16 mouse cellular contexts compared by ENCODE assay signal in the genomic region with DNA sequence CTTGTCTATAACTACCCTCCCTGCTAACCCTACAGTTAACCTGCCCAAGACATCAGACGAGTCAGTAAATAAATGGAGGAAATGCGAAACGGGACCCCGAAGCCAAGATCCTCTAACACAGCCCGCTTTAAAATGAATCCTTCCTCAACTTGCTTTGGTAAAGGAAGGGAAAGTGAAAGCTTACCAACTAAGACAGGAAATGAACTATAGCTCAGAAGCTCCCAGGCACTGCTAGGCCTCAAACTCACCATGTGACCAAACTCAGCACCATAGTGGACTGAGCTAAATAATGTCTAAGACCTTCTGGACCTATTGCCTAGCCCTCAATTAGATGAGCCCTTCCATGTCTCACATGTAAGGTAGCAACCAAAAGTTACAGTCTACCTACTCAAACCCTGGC.
A peak's percentile ranks its signal among the peaks of the same experiment; 100 is the strongest.
DNase-seq lines count a peak whose midpoint lies in the region; ATAC-seq lines count a peak whose summit lies in the region.
"Had no signal": no experiment of that assay in that cellular context is flagged by ENCODE, and none has a peak within 500 bp of the region (broad histone marks: within the 10 kb centered on the region; RNA-seq: fewer than 3 reads in every experiment).

No protein-coding gene starts in this region.

- H3K4me1 ChIP-seq in heart, embryonic 11.5 days (ENCODE audit: control insufficient read depth, insufficient read depth, low read length), result peaks cover 15% of the 10 kb centered on the region
- peaks cover 8% of the 10 kb centered on the region for H3K4me1 ChIP-seq in hindbrain, embryonic 13.5 days (replicated peaks)

- H3K36me3 ChIP-seq in heart, embryonic 11.5 days (ENCODE audit: control insufficient read depth, insufficient read depth, low read length), result no peaks in the 10 kb centered on the region
- no peaks in the 10 kb centered on the region for H3K36me3 ChIP-seq in hindbrain, embryonic 13.5 days
- H3K36me3 ChIP-seq: embryonic facial prominence, embryonic 15.5 days; forebrain, embryonic 12.5 days; neural tube, embryonic 15.5 days had no signal

- no peak overlapping the region for H3K4me2 ChIP-seq in heart, embryonic 11.5 days
- no peak overlapping the region for H3K4me2 ChIP-seq in hindbrain, embryonic 13.5 days
- H3K4me2 ChIP-seq: embryonic facial prominence, embryonic 15.5 days; forebrain, embryonic 12.5 days; neural tube, embryonic 15.5 days had no signal

- H3K9me3 ChIP-seq in heart, embryonic 11.5 days (replicated peaks; ENCODE audit: control insufficient read depth, low read length), result no peaks in the 10 kb centered on the region
- H3K9me3 ChIP-seq in hindbrain, embryonic 13.5 days, result peaks cover 3% of the 10 kb centered on the region; the same call in 1 of the 2 replicates
- H3K9me3 ChIP-seq: embryonic facial prominence, embryonic 15.5 days; forebrain, embryonic 12.5 days; neural tube, embryonic 15.5 days had no signal

- H3K4me3 ChIP-seq in heart, embryonic 11.5 days (ENCODE audit: low read depth, low read length), result no peak overlapping the region
- H3K4me3 ChIP-seq in hindbrain, embryonic 13.5 days, result no peak overlapping the region
- H3K4me3 ChIP-seq: embryonic facial prominence, embryonic 15.5 days; forebrain, embryonic 12.5 days; neural tube, embryonic 15.5 days had no signal

- no peaks in the 10 kb centered on the region; the same call in 1 of the 2 replicates for H3K27me3 ChIP-seq in heart, embryonic 11.5 days (ENCODE audit: control insufficient read depth, insufficient read depth, low read length)
- no peaks in the 10 kb centered on the region for H3K27me3 ChIP-seq in hindbrain, embryonic 13.5 days
- H3K27me3 ChIP-seq: neural tube, embryonic 15.5 days had no signal

- WGBS in heart, embryonic 11.5 days (ENCODE audit: insufficient replicate concordance), result 59% methylated on average over 5 of the region's 5 CpGs
- WGBS in hindbrain, embryonic 13.5 days, result 92% methylated on average over 5 of the region's 5 CpGs

- no peak for DNase-seq in heart, adult 8-10 months (ENCODE audit: low spot score)
- peak; percentile 21 for DNase-seq in thymus, postnatal 0 days (ENCODE audit: low spot score)
- no peak for DNase-seq in thymus, postnatal 36 days
- no peak for DNase-seq in ovary, adult 18-20 months (ENCODE audit: low spot score)
- no peak for DNase-seq in retina, postnatal 1 day
- DNase-seq: cerebellum, adult 11-12 months; kidney, adult 11 months; kidney, postnatal 14 days; left cerebral cortex, postnatal 4 days; lung, postnatal 4 days had no signal

- ATAC-seq in heart, embryonic 11.5 days (replicated peaks; ENCODE audit: insufficient number of reproducible peaks, low FRiP score, low TSS enrichment), result no peak
- ATAC-seq in megakaryocyte, adult 5-6 weeks (ENCODE audit: poor library complexity, severe bottlenecking), result peak; percentile 63
- no peak for ATAC-seq in hindbrain, embryonic 13.5 days (ENCODE audit: low FRiP score)

- peak overlapping the region; percentile 78 for H3K27ac ChIP-seq in heart, embryonic 11.5 days (ENCODE audit: low read depth, low read length)
- H3K27ac ChIP-seq in hindbrain, embryonic 13.5 days, result no peak overlapping the region
- H3K27ac ChIP-seq: embryonic facial prominence, embryonic 15.5 days; forebrain, embryonic 12.5 days; neural tube, embryonic 15.5 days had no signal

- no peak overlapping the region for H3K9ac ChIP-seq in heart, embryonic 11.5 days (ENCODE audit: low read depth, low read length)
- no peak overlapping the region for H3K9ac ChIP-seq in hindbrain, embryonic 13.5 days
- H3K9ac ChIP-seq: embryonic facial prominence, embryonic 15.5 days; forebrain, embryonic 12.5 days; neural tube, embryonic 15.5 days had no signal
